Mouse (Mus musculus): ENCODE measurements at regions not wholly inside any gene's neighbourhood (a gene's known extent, or its start where the extent isn't known, plus 50 kb on each side); places are given as distances from the start of the nearest gene placed in this dataset. TPM values are rescaled to one million over a fixed set of nuclear protein-coding genes. Genes with fewer than 3 reads are reported as not detected.
A peak's percentile ranks its signal among the peaks of the same experiment; 100 is the strongest.
"Not testable (repeated sequence)": the region's sequence is repeated elsewhere in the genome, so short reads cannot be mapped to it uniquely, and the experiment has no call there.

GRCm38 (mm10) chrX:93070290-93070611 is 216.0 kb upstream of the Arx start:
- no peak for DNase-seq (ENCODE audit: low spot score)
- H3K36me3 ChIP-seq (replicated peaks) = no peaks in the 10 kb centered on the region
- no peak overlapping the region for H3K27ac ChIP-seq (replicated peaks)
- WGBS = 40% methylated on average over 5 of the region's 5 CpGs
- no peaks in the 10 kb centered on the region for H3K4me1 ChIP-seq
- no peaks in the 10 kb centered on the region for H3K9me3 ChIP-seq
- H3K4me3 ChIP-seq = 0 out of 2 replicates have a peak overlapping the region, but pooled peaks have one; percentile 30
- no peaks in the 10 kb centered on the region; the same call in 1 of the 2 replicates for H3K27me3 ChIP-seq (replicated peaks; ENCODE audit: low read depth, poor library complexity, severe bottlenecking)

GRCm38 (mm10) chrX:93088976-93089375 is 197.3 kb upstream of the Arx start:
- H3K27ac ChIP-seq (replicated peaks) = no peak overlapping the region
- H3K9me3 ChIP-seq = no peaks in the 10 kb centered on the region
- no peak for DNase-seq (ENCODE audit: low spot score)
- no peak overlapping the region for H3K4me3 ChIP-seq
- 24% methylated on average over 3 of the region's 3 CpGs for WGBS
- 0 out of 2 replicates have a peak, but pooled peaks cover 6% of the 10 kb centered on the region for H3K27me3 ChIP-seq (replicated peaks; ENCODE audit: low read depth, poor library complexity, severe bottlenecking)
- H3K36me3 ChIP-seq (replicated peaks) = no peaks in the 10 kb centered on the region
- H3K4me1 ChIP-seq = no peaks in the 10 kb centered on the region

GRCm38 (mm10) chrX:93097551-93097950 is 188.7 kb upstream of the Arx start:
- DNase-seq (ENCODE audit: low spot score) = no peak
- Histone ChIP-seq H3K9me3 (no peaks in the 10 kb centered on the region), H3K4me3 (no peak overlapping the region), H3K27ac (replicated peaks) (no peak overlapping the region), H3K4me1 (no peaks in the 10 kb centered on the region), H3K36me3 (replicated peaks) (no peaks in the 10 kb centered on the region), H3K27me3 (replicated peaks; ENCODE audit: low read depth, poor library complexity, severe bottlenecking) (no peaks in the 10 kb centered on the region)
- 62% methylated on average over 2 of the region's 2 CpGs for WGBS

GRCm38 (mm10) chrX:93107930-93108567 is 178.2 kb upstream of the Arx start:
- Histone ChIP-seq H3K9me3 (no peaks in the 10 kb centered on the region), H3K4me1 (no peaks in the 10 kb centered on the region), H3K27me3 (replicated peaks; ENCODE audit: low read depth, poor library complexity, severe bottlenecking) (no peaks in the 10 kb centered on the region), H3K4me3 (no peak overlapping the region), H3K36me3 (replicated peaks) (no peaks in the 10 kb centered on the region), H3K27ac (replicated peaks) (no peak overlapping the region)
- WGBS = 72% methylated on average over 4 of the region's 4 CpGs
- DNase-seq (ENCODE audit: low spot score) = no peak

GRCm38 (mm10) chrX:93154367-93154766 is 131.9 kb upstream of the Arx start:
- not testable (repeated sequence) for H3K27ac ChIP-seq (replicated peaks); H3K9me3 ChIP-seq; H3K27me3 ChIP-seq (replicated peaks; ENCODE audit: low read depth, poor library complexity, severe bottlenecking); H3K4me1 ChIP-seq; H3K36me3 ChIP-seq (replicated peaks); DNase-seq (ENCODE audit: low spot score); H3K4me3 ChIP-seq

GRCm38 (mm10) chrX:93159105-93159504 is 127.1 kb upstream of the Arx start:
- no peak overlapping the region for H3K27ac ChIP-seq (replicated peaks)
- no peaks in the 10 kb centered on the region for H3K36me3 ChIP-seq (replicated peaks)
- no peak for DNase-seq (ENCODE audit: low spot score)
- no peaks in the 10 kb centered on the region for H3K27me3 ChIP-seq (replicated peaks; ENCODE audit: low read depth, poor library complexity, severe bottlenecking)
- no peaks in the 10 kb centered on the region for H3K9me3 ChIP-seq
- H3K4me1 ChIP-seq = no peaks in the 10 kb centered on the region
- no peak overlapping the region for H3K4me3 ChIP-seq

- H3K36me3 ChIP-seq (replicated peaks) = no peaks in the 10 kb centered on the region
- WGBS = 59% methylated on average over 1 of the region's 1 CpGs
- no peaks in the 10 kb centered on the region for H3K9me3 ChIP-seq
These were observed 125.3 kb upstream of the Arx start for GRCm38 (mm10) chrX:93160956-93161355.

More at GRCm38 (mm10) chrX:93160956-93161355, 125.3 kb upstream of the Arx start:
- no peaks in the 10 kb centered on the region for H3K4me1 ChIP-seq
- H3K4me3 ChIP-seq = no peak overlapping the region
- no peak for DNase-seq (ENCODE audit: low spot score)
- H3K27ac ChIP-seq (replicated peaks) = no peak overlapping the region
- H3K27me3 ChIP-seq (replicated peaks; ENCODE audit: low read depth, poor library complexity, severe bottlenecking) = no peaks in the 10 kb centered on the region

Small RNAs in the stretch of these regions (microRNA-seq; reads per million reads assigned to microRNA genes)
- not detected for gene Gm24973

Data from embryonic facial prominence, embryonic 10.5 days (tissue).